Mouse (Mus musculus) c-Kit-negative CD71-positive TER-119-positive erythroid progenitor cells, embryonic 14.5 days (primary cell): Measurements from ENCODE around the gene Akr1cl.

Experiments used
- DNase-seq: peaks from one replicate; pipeline ENCODE4 v3.0.0-alpha.2; 2013; ENCODE audit warnings: low read depth, low spot score

Akr1cl gene

GRCm38 (mm10) chr1:64988176-64988575, 44.4 kb downstream of the Akr1cl start:
- DNase-seq: no peak

GRCm38 (mm10) chr1:64986120-64986519, 46.4 kb downstream of the Akr1cl start:
- no peak for DNase-seq

GRCm38 (mm10) chr1:64983247-64983646, 49.3 kb downstream of the Akr1cl start:
- no peak for DNase-seq

- DNase-seq: no peak
These were observed 54.2 kb downstream of the Akr1cl start for GRCm38 (mm10) chr1:64978321-64978799.

GRCm38 (mm10) chr1:64975346-64975745, 57.2 kb downstream of the Akr1cl start:
- no peak for DNase-seq

GRCm38 (mm10) chr1:64970685-64971084, 61.9 kb downstream of the Akr1cl start:
- DNase-seq: no peak
